Mouse (Mus musculus) forebrain, embryonic 13.5 days (tissue): ENCODE data around the gene Prss57. TPM values are rescaled to one million over a fixed set of nuclear protein-coding genes. Genes with fewer than 3 reads are reported as not detected.

ENCODE experiments used
- ATAC-seq: fragments of 200-750 bp; cut with Nextera tagmentation; 2 replicates; pipeline ENCODE4 v1.8.0; 2017
- H3K27ac ChIP-seq: fragments of 300-500 bp; sonication (generic); 2 replicates; pipeline ENCODE4 v1.5.1; 2015; ENCODE audit warnings: inconsistent platforms, mild to moderate bottlenecking, moderate library complexity
- H3K27me3 ChIP-seq: fragments of 300-500 bp; sonication (generic); 2 replicates; pipeline ENCODE4 v1.6.1; 2015; ENCODE audit warnings: mild to moderate bottlenecking, inconsistent platforms
- H3K36me3 ChIP-seq: fragments of 300-500 bp; sonication (generic); 2 replicates; pipeline ENCODE4 v1.6.1; 2015; ENCODE audit warnings: mild to moderate bottlenecking, inconsistent platforms; ENCODE audit not compliant: poor library complexity, severe bottlenecking
- H3K4me1 ChIP-seq: fragments of 300-500 bp; sonication (generic); 2 replicates; pipeline ENCODE4 v1.6.1; 2015; ENCODE audit warnings: inconsistent platforms
- H3K4me2 ChIP-seq: fragments of 300-500 bp; sonication (generic); 2 replicates; pipeline ENCODE4 v1.6.1; 2015; ENCODE audit warnings: inconsistent platforms, mild to moderate bottlenecking, moderate library complexity
- H3K4me3 ChIP-seq: fragments of 300-500 bp; sonication (generic); 2 replicates; pipeline ENCODE4 v1.5.1; 2015; ENCODE audit warnings: mild to moderate bottlenecking, inconsistent platforms
- H3K9ac ChIP-seq: fragments of 300-500 bp; sonication (generic); 2 replicates; pipeline ENCODE4 v1.6.1; 2015; ENCODE audit warnings: mild to moderate bottlenecking, inconsistent platforms
- H3K9me3 ChIP-seq: fragments of 300-500 bp; sonication (generic); replicated peaks from 2 replicates; pipeline ENCODE4 v1.6.1; 2016; ENCODE audit warnings: inconsistent platforms
- WGBS: fragments of 180-500 bp; shearing (Covaris S2); methylation state at CpG from one replicate; pipeline ENCODE4 v1.1.7; 2015; 5-methylcytosine and 5-hydroxymethylcytosine counted together
- polyA plus RNA-seq: library from polyadenylated mRNA; unstranded; fragments of >200 nt; fragmentation: Nextera tagmentation; extraction: Ambion mirVana; gene quantifications from 2 replicates; pipeline ENCODE4 v1.2.1, GENCODE M21; 2015

Prss57 gene
- polyA plus RNA-seq, 1 experiment from 2014 or later = 0.09 TPM

DNA sequence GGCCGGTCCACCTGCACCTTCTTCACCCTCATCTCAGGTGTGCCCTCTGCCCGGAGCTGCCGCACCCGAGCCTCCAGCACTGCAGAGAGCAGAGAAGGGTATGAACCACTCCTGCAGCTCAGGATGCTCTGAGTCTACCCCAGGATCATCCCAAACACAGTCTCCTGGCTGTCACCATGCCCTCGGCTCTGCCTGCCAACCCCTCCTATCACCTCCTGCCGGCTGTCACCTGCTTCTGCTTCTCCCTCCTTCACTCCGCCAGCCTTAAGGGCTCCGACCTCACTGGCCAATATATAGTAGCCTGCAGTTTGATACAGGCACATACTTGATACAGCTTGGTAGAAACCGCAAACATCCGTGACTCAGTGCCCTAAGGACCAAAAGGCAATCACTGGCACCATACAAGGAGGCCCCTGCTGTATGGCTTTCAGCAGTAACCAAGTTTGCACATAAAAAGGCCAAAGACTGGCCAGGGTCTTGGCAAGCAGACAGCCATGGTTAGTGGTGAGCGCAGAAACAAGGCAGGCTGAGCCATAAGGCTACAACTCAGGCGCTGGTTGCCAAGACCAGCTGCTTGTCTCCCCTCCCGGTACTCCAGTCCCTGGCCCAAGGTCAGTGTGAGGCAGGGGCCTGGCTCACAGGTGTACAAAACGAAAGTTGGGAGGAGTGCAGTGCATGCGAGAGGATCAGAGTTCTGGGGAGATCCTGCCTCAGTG, 47.0 kb downstream of the Prss57 start:
- Histone ChIP-seq H3K27ac (no peak overlapping the region), H3K4me3 (no peak overlapping the region), H3K4me1 (peaks cover 12% of the 10 kb centered on the region), H3K9me3 (peaks cover 19% of the 10 kb centered on the region), H3K9ac (no peak overlapping the region), H3K27me3 (no peaks in the 10 kb centered on the region), H3K36me3 (peaks cover 57% of the 10 kb centered on the region), H3K4me2 (no peak overlapping the region)
- 91% methylated on average over 15 of the region's 15 CpGs for WGBS
- no peak for ATAC-seq

GRCm38 (mm10) chr10:79743161-79743560, 47.6 kb downstream of the Prss57 start:
- H3K9ac ChIP-seq = no peak overlapping the region
- no peak overlapping the region for H3K4me2 ChIP-seq
- no peak overlapping the region for H3K4me3 ChIP-seq
- WGBS = 90% methylated on average over 11 of the region's 11 CpGs
- H3K9me3 ChIP-seq = peaks cover 24% of the 10 kb centered on the region
- H3K36me3 ChIP-seq = peaks cover 64% of the 10 kb centered on the region
- H3K4me1 ChIP-seq = peaks cover 12% of the 10 kb centered on the region
- no peak overlapping the region for H3K27ac ChIP-seq
- ATAC-seq = no peak
- H3K27me3 ChIP-seq = no peaks in the 10 kb centered on the region

GRCm38 (mm10) chr10:79740863-79741262, 49.9 kb downstream of the Prss57 start:
- Histone ChIP-seq H3K9ac (no peak overlapping the region), H3K4me2 (no peak overlapping the region), H3K27me3 (peaks cover 7% of the 10 kb centered on the region), H3K4me3 (no peak overlapping the region), H3K36me3 (peaks cover 87% of the 10 kb centered on the region), H3K27ac (no peak overlapping the region), H3K9me3 (peaks cover 29% of the 10 kb centered on the region), H3K4me1 (peaks cover 8% of the 10 kb centered on the region)
- no peak for ATAC-seq
- 64% methylated on average over 11 of the region's 11 CpGs for WGBS

DNA sequence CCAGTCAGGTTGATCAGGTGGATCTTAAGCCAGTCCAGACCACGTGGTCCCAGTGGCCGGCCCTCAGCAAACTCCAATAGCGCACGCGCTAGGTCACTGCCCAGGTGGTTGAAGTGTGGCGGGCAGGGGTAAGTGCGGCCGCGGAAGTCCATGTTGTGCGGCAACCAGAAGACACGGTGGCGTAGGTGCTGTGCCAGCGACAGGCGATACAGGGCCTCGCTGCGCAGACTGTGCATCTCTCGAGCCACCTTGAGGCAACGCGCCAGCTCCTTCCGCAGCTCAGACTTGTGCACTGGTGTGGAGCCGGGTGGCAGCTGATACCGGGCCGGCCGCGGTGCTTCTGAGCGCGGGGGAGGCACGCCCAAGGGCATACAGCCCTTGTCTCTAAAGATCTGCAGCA, 51.5 kb downstream of the Prss57 start:
- WGBS = 96% methylated on average over 28 of the region's 28 CpGs
- peaks cover 19% of the 10 kb centered on the region for H3K27me3 ChIP-seq
- H3K4me3 ChIP-seq = no peak overlapping the region
- H3K27ac ChIP-seq = no peak overlapping the region
- no peak overlapping the region for H3K9ac ChIP-seq
- no peak for ATAC-seq
- H3K4me2 ChIP-seq = no peak overlapping the region
- H3K4me1 ChIP-seq = 0 out of 2 replicates have a peak, but pooled peaks cover 3% of the 10 kb centered on the region
- peaks cover 32% of the 10 kb centered on the region for H3K9me3 ChIP-seq
- H3K36me3 ChIP-seq = peaks cover 98% of the 10 kb centered on the region

GRCm38 (mm10) chr10:79738259-79738658, 52.5 kb downstream of the Prss57 start:
- no peak for ATAC-seq
- Histone ChIP-seq H3K4me3 (no peak overlapping the region), H3K9ac (no peak overlapping the region), H3K36me3 (peaks cover 98% of the 10 kb centered on the region), H3K9me3 (peaks cover 32% of the 10 kb centered on the region), H3K27ac (no peak overlapping the region), H3K27me3 (peaks cover 19% of the 10 kb centered on the region), H3K4me2 (no peak overlapping the region), H3K4me1 (0 out of 2 replicates have a peak, but pooled peaks cover 3% of the 10 kb centered on the region)
- 85% methylated on average over 10 of the region's 10 CpGs for WGBS

DNA sequence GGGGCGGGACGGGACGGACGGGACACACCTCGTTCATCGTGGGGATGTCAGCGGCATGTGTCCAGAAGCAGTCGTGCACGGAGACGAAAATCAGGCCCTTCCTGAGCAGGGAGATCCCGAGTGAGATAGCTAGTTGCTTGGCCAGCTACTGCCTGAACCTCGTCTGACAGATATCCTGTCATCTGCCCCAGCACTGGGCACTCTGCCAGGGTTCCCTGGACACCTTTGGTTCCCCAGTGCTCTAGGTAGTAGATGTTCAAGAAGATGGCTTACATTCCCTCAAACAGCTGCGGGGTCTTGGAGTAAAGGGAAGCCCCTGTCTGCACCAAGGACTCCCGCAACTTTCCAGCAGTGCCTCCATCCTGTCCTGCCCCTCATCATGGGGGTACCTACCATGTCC, 54.1 kb downstream of the Prss57 start:
- H3K27ac ChIP-seq = no peak overlapping the region
- 93% methylated on average over 14 of the region's 14 CpGs for WGBS

DNA sequence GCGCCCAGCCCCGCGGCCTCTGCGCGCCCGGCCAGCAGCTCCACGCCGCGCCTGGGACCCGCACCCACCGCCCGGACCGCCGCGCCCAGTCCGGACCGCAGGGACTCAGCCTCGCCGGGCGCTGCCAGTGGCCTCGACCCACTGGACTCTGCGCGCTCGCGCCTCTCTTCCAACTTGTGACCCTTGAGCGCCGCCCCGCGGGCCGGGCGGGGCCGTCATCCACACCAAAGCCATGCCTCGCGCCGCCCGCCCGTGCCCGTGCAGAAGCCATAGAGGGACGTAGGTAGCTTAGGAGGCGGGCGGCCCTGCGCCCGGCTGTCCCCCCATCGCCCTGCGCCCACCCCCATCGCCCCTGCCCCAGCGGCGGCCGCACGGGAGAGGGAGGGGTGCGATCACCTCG, 55.4 kb downstream of the Prss57 start:
- H3K4me2 ChIP-seq = 0 out of 2 replicates have a peak overlapping the region, but pooled peaks have one; percentile 5

More for the DNA sequence above, 54.1 kb downstream of the Prss57 start:
- ATAC-seq = no peak
- Histone ChIP-seq H3K4me1 (0 out of 2 replicates have a peak, but pooled peaks cover 3% of the 10 kb centered on the region), H3K9me3 (peaks cover 32% of the 10 kb centered on the region), H3K36me3 (peaks cover 91% of the 10 kb centered on the region), H3K4me3 (no peak overlapping the region), H3K27me3 (peaks cover 19% of the 10 kb centered on the region), H3K4me2 (no peak overlapping the region), H3K9ac (no peak overlapping the region)

DNA sequence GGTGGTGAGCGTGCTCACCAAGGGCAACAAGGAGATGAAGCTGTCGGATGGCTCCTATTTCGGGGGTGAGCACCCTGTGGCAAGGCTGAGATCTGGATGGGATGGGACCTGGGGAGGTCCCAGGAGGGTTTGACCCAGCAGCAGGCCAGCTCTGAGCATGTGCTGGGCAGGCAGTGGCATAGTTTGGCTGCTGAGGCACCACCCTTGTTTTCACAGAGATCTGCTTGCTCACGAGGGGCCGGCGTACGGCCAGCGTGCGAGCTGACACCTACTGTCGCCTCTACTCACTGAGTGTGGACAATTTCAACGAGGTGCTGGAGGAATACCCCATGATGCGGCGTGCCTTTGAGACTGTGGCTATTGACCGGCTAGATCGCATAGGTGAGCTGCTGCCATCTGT, 56.9 kb downstream of the Prss57 start:
- Histone ChIP-seq H3K27ac (no peak overlapping the region), H3K36me3 (peaks cover 62% of the 10 kb centered on the region), H3K4me2 (no peak overlapping the region), H3K9ac (no peak overlapping the region), H3K9me3 (peaks cover 13% of the 10 kb centered on the region), H3K4me1 (0 out of 2 replicates have a peak, but pooled peaks cover 8% of the 10 kb centered on the region), H3K27me3 (peaks cover 19% of the 10 kb centered on the region), H3K4me3 (no peak overlapping the region)
- 97% methylated on average over 15 of the region's 15 CpGs for WGBS
- ATAC-seq = no peak

More for the DNA sequence above, 55.4 kb downstream of the Prss57 start:
- Histone ChIP-seq H3K27ac (no peak overlapping the region), H3K27me3 (peaks cover 19% of the 10 kb centered on the region), H3K9ac (no peak overlapping the region), H3K4me3 (no peak overlapping the region), H3K36me3 (peaks cover 77% of the 10 kb centered on the region), H3K9me3 (peaks cover 28% of the 10 kb centered on the region), H3K4me1 (0 out of 2 replicates have a peak, but pooled peaks cover 3% of the 10 kb centered on the region)
- ATAC-seq = no peak
- whole genome bisulfite sequencing = 29% methylated on average over 48 of the region's 52 CpGs

- Histone ChIP-seq H3K4me3 (no peak overlapping the region), H3K36me3 (peaks cover 49% of the 10 kb centered on the region), H3K9me3 (0 out of 2 replicates have a peak, but pooled peaks cover 2% of the 10 kb centered on the region), H3K4me2 (no peak overlapping the region), H3K27me3 (peaks cover 19% of the 10 kb centered on the region), H3K9ac (no peak overlapping the region), H3K27ac (no peak overlapping the region), H3K4me1 (0 out of 2 replicates have a peak, but pooled peaks cover 8% of the 10 kb centered on the region)
- WGBS = 87% methylated on average over 1 of the region's 1 CpGs
- ATAC-seq = no peak
Observed at GRCm38 (mm10) chr10:79732500-79732899, 58.3 kb downstream of the Prss57 start.

Other genes with a start within 250 kb of the Prss57 start
- 53.9 and 60.2 TPM in 2 replicates for gene Mier2, start 235.8 kb downstream of the Prss57 start, polyA plus RNA-seq
- gene Theg, start 203.6 kb downstream of the Prss57 start, polyA plus RNA-seq = not detected in 2 replicates
- 0.08 and 0.11 TPM in 2 replicates for gene C2cd4c, start 176.9 kb downstream of the Prss57 start, polyA plus RNA-seq
- 8.2 and 11.4 TPM in 2 replicates for gene Shc2, start 153.0 kb downstream of the Prss57 start, polyA plus RNA-seq
- 0.13 TPM in 1 of 2 replicates, not detected in the other for gene Odf3l2, start 145.2 kb downstream of the Prss57 start, polyA plus RNA-seq
- 0.31 and 0.43 TPM in 2 replicates for gene Madcam1, start 126.4 kb downstream of the Prss57 start, polyA plus RNA-seq
- 67.8 and 73.0 TPM in 2 replicates for gene Tpgs1, start 121.6 kb downstream of the Prss57 start, polyA plus RNA-seq
- gene Cdc34, start 108.8 kb downstream of the Prss57 start, polyA plus RNA-seq = 101 and 109 TPM in 2 replicates
- 1.3 and 1.4 TPM in 2 replicates for gene Gzmm, start 101.9 kb downstream of the Prss57 start, polyA plus RNA-seq
- gene Bsg, start 86.5 kb downstream of the Prss57 start, polyA plus RNA-seq = 489 and 502 TPM in 2 replicates
- 0.06 and 0.10 TPM in 2 replicates for gene Hcn2, start 74.3 kb downstream of the Prss57 start, polyA plus RNA-seq
- 39.1 and 43.8 TPM in 2 replicates for gene Polrmt, start 44.4 kb downstream of the Prss57 start, polyA plus RNA-seq
- gene Fgf22, start 35.9 kb downstream of the Prss57 start, polyA plus RNA-seq = 0.48 and 0.71 TPM in 2 replicates
- gene Rnf126, start 24.0 kb downstream of the Prss57 start, polyA plus RNA-seq = 70.9 and 74.8 TPM in 2 replicates
- 0.40 and 0.62 TPM in 2 replicates for gene Fstl3, start 13.7 kb downstream of the Prss57 start, polyA plus RNA-seq
- 214 and 234 TPM in 2 replicates for gene Palm, start 2.6 kb upstream of the Prss57 start, polyA plus RNA-seq
- gene Misp, start 30.0 kb upstream of the Prss57 start, polyA plus RNA-seq = 0.71 and 1.1 TPM in 2 replicates
- 148 and 171 TPM in 2 replicates for gene Ptbp1, start 63.5 kb upstream of the Prss57 start, polyA plus RNA-seq
- 12.8 and 15.9 TPM in 2 replicates for gene Prtn3, start 83.5 kb upstream of the Prss57 start, polyA plus RNA-seq
- gene Plppr3, start 83.7 kb upstream of the Prss57 start, polyA plus RNA-seq = 290 and 308 TPM in 2 replicates
- gene Elane, start 95.3 kb upstream of the Prss57 start, polyA plus RNA-seq = 0.24 TPM in 1 of 2 replicates, not detected in the other
- gene Cfd, start 99.9 kb upstream of the Prss57 start, polyA plus RNA-seq = not detected in 2 replicates
- 49.0 and 59.0 TPM in 2 replicates for gene Med16, start 118.0 kb upstream of the Prss57 start, polyA plus RNA-seq
- 33.6 TPM in 1 of 2 replicates, not detected in the other for gene Gm26602, start 119.9 kb upstream of the Prss57 start, polyA plus RNA-seq
- gene Kiss1r, start 126.0 kb upstream of the Prss57 start, polyA plus RNA-seq = 1.0 and 1.3 TPM in 2 replicates
- gene R3hdm4, start 130.2 kb upstream of the Prss57 start, polyA plus RNA-seq = 200 and 217 TPM in 2 replicates
- 2.5 and 3.6 TPM in 2 replicates for gene Arid3a, start 136.1 kb upstream of the Prss57 start, polyA plus RNA-seq
- 80.2 and 94.8 TPM in 2 replicates for gene Wdr18, start 169.2 kb upstream of the Prss57 start, polyA plus RNA-seq
- 0.38 and 0.57 TPM in 2 replicates for gene Grin3b, start 179.8 kb upstream of the Prss57 start, polyA plus RNA-seq
- gene Tmem259, start 193.4 kb upstream of the Prss57 start, polyA plus RNA-seq = 11.2 and 12.0 TPM in 2 replicates
- gene Cnn2, start 197.6 kb upstream of the Prss57 start, polyA plus RNA-seq = 30.0 and 32.2 TPM in 2 replicates
- 3.1 and 3.9 TPM in 2 replicates for gene Abca7, start 205.5 kb upstream of the Prss57 start, polyA plus RNA-seq
- gene Arhgap45, start 225.7 kb upstream of the Prss57 start, polyA plus RNA-seq = 1.2 and 1.3 TPM in 2 replicates
- gene Polr2e, start 248.8 kb upstream of the Prss57 start, polyA plus RNA-seq = 193 and 199 TPM in 2 replicates